Mouse (Mus musculus) stomach, postnatal 0 days (tissue): ENCODE measurements at regions not wholly inside any gene's neighbourhood (a gene's known extent, or its start where the extent isn't known, plus 50 kb on each side); places are given as distances from the start of the nearest gene placed in this dataset.

Source experiments
- CTCF ChIP-seq: IDR thresholded peaks from 2 replicates; pipeline ENCODE4 v1.5.1; 2016; ENCODE audit warnings: antibody characterized with exemption, low read depth, mild to moderate bottlenecking, moderate library complexity
- EP300 ChIP-seq: optimal IDR thresholded peaks from 2 replicates; pipeline ENCODE3; 2016; ENCODE audit warnings: antibody characterized with exemption

- TF ChIP-seq CTCF (no peak), EP300 (no peak)
These were observed 194.1 kb downstream of the Rergl start for GRCm38 (mm10) chr6:139307651-139308050.
